Mouse (Mus musculus) midbrain, embryonic 11.5 days (tissue): ENCODE data around the gene B9d1. TPM values are rescaled to one million over a fixed set of nuclear protein-coding genes. Genes with fewer than 3 reads are reported as not detected.
A peak's percentile ranks its signal among the peaks of the same experiment; 100 is the strongest.

Source experiments
- ATAC-seq: fragments of 200-750 bp; cut with Nextera tagmentation; 2 replicates; pipeline ENCODE4 v1.8.0; 2017; ENCODE audit warnings: moderate TSS enrichment, moderate library complexity; ENCODE audit not compliant: low FRiP score
- DNase-seq: peaks from one replicate; pipeline ENCODE4 v3.0.0; 2015; ENCODE audit warnings: low spot score; ENCODE audit errors: missing footprints
- H3K27ac ChIP-seq: fragments of 300-500 bp; sonication (generic); 2 replicates; pipeline ENCODE4 v1.5.1; 2014; ENCODE audit warnings: low read depth, low read length
- H3K27me3 ChIP-seq: fragments of 300-500 bp; sonication (generic); 2 replicates; pipeline ENCODE4 v1.6.1; 2014; ENCODE audit warnings: mild to moderate bottlenecking, low read length, moderate library complexity, mixed read lengths; ENCODE audit not compliant: control insufficient read depth, insufficient read depth
- H3K36me3 ChIP-seq: fragments of 300-500 bp; sonication (generic); 2 replicates; pipeline ENCODE4 v1.6.1; 2014; ENCODE audit warnings: mild to moderate bottlenecking, low read length, moderate library complexity, mixed read lengths; ENCODE audit not compliant: control insufficient read depth, insufficient read depth
- H3K4me1 ChIP-seq: fragments of 300-500 bp; sonication (generic); 2 replicates; pipeline ENCODE4 v1.6.1; 2014; ENCODE audit warnings: low read length; ENCODE audit not compliant: control insufficient read depth, insufficient read depth
- H3K4me2 ChIP-seq: fragments of 300-500 bp; sonication (generic); 2 replicates; pipeline ENCODE4 v1.6.1; 2014; ENCODE audit warnings: mild to moderate bottlenecking, moderate library complexity
- H3K4me3 ChIP-seq: fragments of 300-500 bp; sonication (generic); 2 replicates; pipeline ENCODE4 v1.5.1; 2014; ENCODE audit warnings: low read depth, low read length
- H3K9ac ChIP-seq: fragments of 300-500 bp; sonication (generic); 2 replicates; pipeline ENCODE4 v1.6.1; 2014; ENCODE audit warnings: low read length
- H3K9me3 ChIP-seq: fragments of 300-500 bp; sonication (generic); 2 replicates; pipeline ENCODE4 v1.6.1; 2016; ENCODE audit warnings: low read length; ENCODE audit not compliant: control insufficient read depth
- WGBS: fragments of 180-500 bp; shearing (Covaris S2); extraction: QIAGEN DNeasy Blood & Tissue Kit; methylation state at CpG from one replicate; pipeline ENCODE4 v1.1.7; 2014; 5-methylcytosine and 5-hydroxymethylcytosine counted together
- polyA plus RNA-seq: library from polyadenylated mRNA; unstranded; fragments of >200 nt; fragmentation: Nextera tagmentation; extraction: Ambion mirVana; gene quantifications from 2 replicates; pipeline ENCODE4 v1.2.1, GENCODE M21; 2014

Gene B9d1
- polyA plus RNA-seq, 1 experiment from 2014 or later = 39.6 TPM

GRCm38 (mm10) chr11:61494129-61494997 lies 10.6 kb upstream of the B9d1 start, which contains the start of gene Mapk7:
Mapk7 (minus strand) TSS chr11:61494406.
- under 1% methylated on average over 62 of the region's 62 CpGs for WGBS
- ATAC-seq = peak; percentile 95
- H3K36me3 ChIP-seq = peaks cover 22% of the 10 kb centered on the region

GRCm38 (mm10) chr11:61495528-61495927 lies 9.4 kb upstream of the B9d1 start:
- Histone ChIP-seq H3K27ac (no peak overlapping the region), H3K36me3 (peaks cover 10% of the 10 kb centered on the region), H3K27me3 (no peaks in the 10 kb centered on the region), H3K9ac (no peak overlapping the region), H3K4me3 (no peak overlapping the region), H3K4me1 (peaks cover 10% of the 10 kb centered on the region), H3K9me3 (no peaks in the 10 kb centered on the region), H3K4me2 (no peak overlapping the region)
- ATAC-seq (no peak), DNase-seq (no peak)
- 91% methylated on average over 2 of the region's 2 CpGs for WGBS

More at GRCm38 (mm10) chr11:61494129-61494997, 10.6 kb upstream of the B9d1 start, which contains the start of gene Mapk7:
- Histone ChIP-seq H3K4me1 (peaks cover 10% of the 10 kb centered on the region), H3K4me3 (peak within 1 kb of the TSS; percentile 88), H3K27ac (peak within 1 kb of the TSS; percentile 75), H3K4me2 (peak within 1 kb of the TSS; percentile 87), H3K27me3 (no peaks in the 10 kb centered on the region), H3K9me3 (no peaks in the 10 kb centered on the region), H3K9ac (peak within 1 kb of the TSS; percentile 88)
- DNase-seq = peak; percentile 100

GRCm38 (mm10) chr11:61497490-61497889 lies 7.5 kb upstream of the B9d1 start:
- no peak overlapping the region for H3K9ac ChIP-seq
- H3K27me3 ChIP-seq = no peaks in the 10 kb centered on the region
- no peak overlapping the region for H3K4me3 ChIP-seq
- WGBS = 81% methylated on average over 1 of the region's 1 CpGs
- no peak for ATAC-seq
- no peaks in the 10 kb centered on the region; the same call in 1 of the 2 replicates for H3K36me3 ChIP-seq
- H3K27ac ChIP-seq = no peak overlapping the region
- peaks cover 10% of the 10 kb centered on the region for H3K4me1 ChIP-seq
- no peak overlapping the region for H3K4me2 ChIP-seq
- DNase-seq = no peak
- no peaks in the 10 kb centered on the region for H3K9me3 ChIP-seq

GRCm38 (mm10) chr11:61498736-61499504 lies 6.0 kb upstream of the B9d1 start:
- DNase-seq (no peak), ATAC-seq (no peak)
- WGBS = 85% methylated on average over 6 of the region's 6 CpGs
- Histone ChIP-seq H3K4me1 (no peaks in the 10 kb centered on the region), H3K36me3 (no peaks in the 10 kb centered on the region), H3K27ac (no peak overlapping the region), H3K4me2 (no peak overlapping the region), H3K27me3 (no peaks in the 10 kb centered on the region), H3K4me3 (no peak overlapping the region), H3K9me3 (no peaks in the 10 kb centered on the region), H3K9ac (no peak overlapping the region)

GRCm38 (mm10) chr11:61503933-61504332 lies 1.0 kb upstream of the B9d1 start:
- H3K36me3 ChIP-seq = no peaks in the 10 kb centered on the region
- H3K4me3 ChIP-seq = no peak overlapping the region
- peak overlapping the region; percentile 78; the same call in 1 of the 2 replicates for H3K9ac ChIP-seq
- ATAC-seq = no peak
- no peak for DNase-seq
- no peak overlapping the region for H3K27ac ChIP-seq
- no peaks in the 10 kb centered on the region for H3K9me3 ChIP-seq
- H3K4me2 ChIP-seq = no peak overlapping the region
- H3K27me3 ChIP-seq = no peaks in the 10 kb centered on the region
- H3K4me1 ChIP-seq = peaks cover 7% of the 10 kb centered on the region
- WGBS = 83% methylated on average over 8 of the region's 8 CpGs

- DNase-seq = peak; percentile 91
- Histone ChIP-seq H3K27ac (no peak overlapping the region), H3K36me3 (peaks cover 6% of the 10 kb centered on the region; the same call in 1 of the 2 replicates), H3K9ac (no peak overlapping the region), H3K4me1 (0 out of 2 replicates have a peak, but pooled peaks cover 3% of the 10 kb centered on the region), H3K27me3 (no peaks in the 10 kb centered on the region), H3K4me3 (no peak overlapping the region), H3K4me2 (no peak overlapping the region), H3K9me3 (no peaks in the 10 kb centered on the region)
- WGBS = 26% methylated on average over 3 of the region's 3 CpGs
- no peak for ATAC-seq
Observed at GRCm38 (mm10) chr11:61514953-61515352, 10.0 kb downstream of the B9d1 start.

GRCm38 (mm10) chr11:61517971-61518370 lies 13.0 kb downstream of the B9d1 start:
- H3K4me1 ChIP-seq = no peaks in the 10 kb centered on the region
- no peak for ATAC-seq
- peaks cover 13% of the 10 kb centered on the region for H3K36me3 ChIP-seq
- no peak overlapping the region for H3K27ac ChIP-seq
- H3K27me3 ChIP-seq = no peaks in the 10 kb centered on the region
- no peak overlapping the region for H3K4me3 ChIP-seq
- H3K4me2 ChIP-seq = no peak overlapping the region
- no peak overlapping the region for H3K9ac ChIP-seq
- 100% methylated on average over 1 of the region's 1 CpGs for WGBS
- no peaks in the 10 kb centered on the region for H3K9me3 ChIP-seq
- peak; percentile 45 for DNase-seq

GRCm38 (mm10) chr11:61518871-61519270 lies 13.9 kb downstream of the B9d1 start:
- H3K9ac ChIP-seq = no peak overlapping the region
- no peaks in the 10 kb centered on the region for H3K27me3 ChIP-seq
- no peak overlapping the region for H3K4me2 ChIP-seq
- H3K9me3 ChIP-seq = no peaks in the 10 kb centered on the region
- H3K4me3 ChIP-seq = no peak overlapping the region
- peaks cover 13% of the 10 kb centered on the region for H3K36me3 ChIP-seq
- H3K4me1 ChIP-seq = no peaks in the 10 kb centered on the region
- no peak overlapping the region for H3K27ac ChIP-seq
- DNase-seq (peak; percentile 0), ATAC-seq (no peak)
- 90% methylated on average over 3 of the region's 3 CpGs for WGBS
